Mouse (Mus musculus) lung, postnatal 10 days (tissue): ENCODE measurements around the gene Grik3.

ENCODE experiments used
- DNase-seq: peaks from one replicate; pipeline ENCODE4 v3.0.0; 2021

Gene Grik3

DNA sequence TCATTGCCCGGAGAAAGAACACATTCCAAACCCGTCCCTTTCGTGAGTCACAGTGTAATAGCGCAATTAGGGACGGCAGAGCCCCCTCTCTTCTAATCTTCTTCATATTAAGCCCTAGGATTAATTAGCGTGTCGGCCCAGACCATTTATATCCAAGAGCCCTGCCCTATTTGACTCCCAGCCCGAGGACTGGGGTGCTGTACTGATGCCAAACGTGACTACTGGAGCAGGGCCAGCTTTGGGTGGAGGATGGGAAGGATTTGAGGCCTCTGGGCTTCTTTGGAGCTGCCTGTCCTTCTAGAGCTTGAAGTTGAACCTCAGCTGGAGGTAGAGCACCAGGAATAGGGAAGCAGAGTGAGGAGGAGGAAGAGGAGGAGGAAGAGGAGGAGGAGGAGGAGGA, 2.2 kb downstream of the Grik3 start:
- no peak for DNase-seq

- no peak for DNase-seq
Measured at GRCm38 (mm10) chr4:125493124-125493523, 2.6 kb downstream of the Grik3 start.

- no peak for DNase-seq
Measured at GRCm38 (mm10) chr4:125495477-125495876, 5.0 kb downstream of the Grik3 start.

DNA sequence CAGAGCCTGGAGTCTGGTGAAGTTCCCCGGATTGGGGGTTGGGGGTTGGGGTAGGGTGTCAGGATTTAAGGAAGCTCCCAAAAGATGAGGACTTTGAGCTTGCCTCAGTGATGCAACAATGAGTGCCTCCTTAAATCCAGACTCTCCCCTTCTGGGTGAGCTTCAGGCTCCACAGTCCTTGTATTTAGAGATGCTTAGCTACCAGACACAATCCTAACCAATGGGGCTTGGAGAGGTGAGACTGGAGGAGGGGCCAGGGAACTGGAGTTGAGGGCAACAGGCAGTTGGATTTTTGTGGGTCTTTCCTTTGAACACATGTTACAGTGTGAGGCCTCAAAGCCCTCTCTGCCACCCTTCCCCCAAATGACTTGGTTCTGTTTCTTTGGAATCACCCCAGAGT, 6.5 kb downstream of the Grik3 start:
- DNase-seq: no peak

DNA sequence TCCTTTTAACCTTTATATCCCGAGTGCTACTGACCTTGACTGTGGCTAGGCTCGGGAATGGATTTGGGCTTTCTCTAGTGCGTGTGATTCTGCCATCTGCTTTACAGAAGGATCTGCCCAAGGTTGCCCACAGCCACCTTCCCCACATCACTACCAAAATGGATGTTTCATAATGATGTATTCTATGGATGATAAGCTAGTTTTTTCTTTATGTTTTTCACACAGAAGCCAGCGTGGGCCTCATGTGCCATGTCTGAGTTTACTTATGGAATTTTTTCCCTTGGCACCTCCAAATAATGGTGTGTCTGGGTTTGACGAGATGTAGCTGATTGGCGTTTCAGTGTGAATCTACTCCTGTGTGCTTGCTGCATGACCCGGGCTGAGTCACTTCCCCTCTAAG, 7.0 kb downstream of the Grik3 start:
- DNase-seq: no peak

DNA sequence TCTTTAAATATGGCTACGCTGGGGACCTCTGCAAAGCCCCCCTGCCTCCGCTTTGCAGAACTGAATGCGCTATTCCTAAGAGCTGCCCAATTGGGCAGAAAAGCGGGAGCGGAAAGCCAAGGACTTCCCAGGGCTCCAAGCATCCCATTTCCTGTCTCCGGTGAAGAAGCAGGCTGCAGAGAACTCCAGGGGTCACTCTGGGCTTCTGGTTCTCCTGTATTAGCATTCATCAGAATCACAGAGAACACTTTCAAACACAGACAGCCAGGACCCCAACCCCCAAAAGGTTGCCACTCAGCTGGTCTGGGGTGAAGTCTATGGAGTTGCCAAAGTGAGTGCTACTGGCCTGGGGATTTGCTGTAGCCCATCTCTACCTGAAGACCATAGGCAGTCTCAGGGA, 8.4 kb downstream of the Grik3 start:
- no peak for DNase-seq

DNA sequence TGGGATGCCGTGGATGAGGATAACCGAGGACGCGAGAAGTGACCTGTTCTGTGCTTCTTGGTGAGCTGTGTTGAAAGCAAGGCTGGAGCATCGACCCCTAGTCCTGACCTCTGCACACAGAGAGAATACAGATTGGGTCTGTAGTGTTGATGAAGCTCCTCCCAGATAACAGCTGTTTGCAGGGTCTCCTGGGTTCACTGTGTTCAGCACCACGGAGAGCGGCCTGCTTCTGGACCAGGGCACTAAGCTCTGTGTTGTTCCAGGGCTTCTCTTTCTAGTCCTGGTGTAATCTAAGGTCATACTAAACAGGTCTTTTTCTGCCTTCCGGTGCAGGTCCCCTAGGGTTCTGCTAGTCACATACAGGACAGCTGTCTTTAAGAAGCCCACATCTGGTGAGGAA, 12.4 kb downstream of the Grik3 start:
- DNase-seq: peak; percentile 52

- DNase-seq: no peak
Measured at GRCm38 (mm10) chr4:125512434-125512833, 21.9 kb downstream of the Grik3 start.

GRCm38 (mm10) chr4:125515646-125516045, 25.1 kb downstream of the Grik3 start:
- no peak for DNase-seq

GRCm38 (mm10) chr4:125516612-125517011, 26.1 kb downstream of the Grik3 start:
- DNase-seq: no peak

GRCm38 (mm10) chr4:125518861-125519260, 28.4 kb downstream of the Grik3 start:
- no peak for DNase-seq

DNA sequence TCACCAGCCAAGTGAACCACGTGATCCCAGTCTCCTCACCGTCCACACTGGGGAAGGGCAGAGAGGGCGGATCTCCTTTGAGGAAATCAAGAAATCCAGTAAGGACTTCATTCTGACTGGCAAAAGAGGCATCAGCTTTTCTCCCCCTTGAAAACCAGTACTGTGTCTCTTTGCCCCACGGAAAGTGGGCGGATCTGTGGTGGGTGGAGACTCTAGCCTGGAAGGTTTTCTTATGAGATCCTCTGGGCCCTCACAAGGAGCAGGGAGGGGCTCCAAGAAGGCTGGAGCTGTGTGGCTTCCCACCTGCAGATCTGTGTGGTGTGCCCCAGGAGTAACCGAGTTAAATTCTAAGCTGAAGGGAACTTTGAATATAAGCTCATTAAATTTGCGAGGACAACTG, 32.4 kb downstream of the Grik3 start:
- no peak for DNase-seq

DNA sequence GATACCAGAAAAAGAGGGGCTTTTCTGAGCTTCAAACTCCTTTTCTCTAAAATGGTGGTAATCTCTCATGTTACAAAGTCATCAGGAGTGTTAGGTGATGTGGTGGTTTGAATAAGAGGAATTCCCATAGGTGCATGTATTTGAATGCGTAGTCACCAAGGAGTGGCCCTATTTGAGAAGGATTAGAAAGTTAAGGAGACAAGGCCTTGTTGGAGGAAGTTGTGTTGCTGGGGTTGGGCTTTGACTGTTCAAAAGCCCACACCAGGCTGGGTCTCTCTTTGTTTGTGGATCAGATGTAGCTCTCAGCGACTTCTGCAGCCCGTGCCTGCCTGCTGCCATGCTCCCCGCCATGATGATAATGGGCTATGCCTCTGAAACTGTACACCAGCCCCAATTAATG, 34.8 kb downstream of the Grik3 start:
- no peak for DNase-seq

DNA sequence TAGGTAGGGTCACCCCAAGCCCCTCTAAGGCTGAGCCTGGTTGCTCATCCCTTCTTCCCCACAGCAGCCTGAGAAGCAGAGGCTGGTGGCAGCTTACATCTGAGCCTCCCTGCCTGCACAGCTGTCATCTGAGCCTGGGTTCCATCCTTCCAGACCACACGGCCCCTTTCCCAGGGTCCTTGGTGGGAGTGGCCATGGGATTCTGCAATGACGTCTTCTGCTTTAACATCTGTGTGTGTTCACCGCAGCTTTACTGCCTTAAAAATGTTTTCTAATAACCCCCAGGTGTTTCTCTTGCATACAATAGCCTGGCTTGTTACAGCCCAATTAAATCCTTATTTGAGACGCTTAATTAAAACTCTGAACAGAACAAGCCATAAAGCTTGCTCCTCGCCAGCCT, 35.9 kb downstream of the Grik3 start:
- DNase-seq: no peak

DNA sequence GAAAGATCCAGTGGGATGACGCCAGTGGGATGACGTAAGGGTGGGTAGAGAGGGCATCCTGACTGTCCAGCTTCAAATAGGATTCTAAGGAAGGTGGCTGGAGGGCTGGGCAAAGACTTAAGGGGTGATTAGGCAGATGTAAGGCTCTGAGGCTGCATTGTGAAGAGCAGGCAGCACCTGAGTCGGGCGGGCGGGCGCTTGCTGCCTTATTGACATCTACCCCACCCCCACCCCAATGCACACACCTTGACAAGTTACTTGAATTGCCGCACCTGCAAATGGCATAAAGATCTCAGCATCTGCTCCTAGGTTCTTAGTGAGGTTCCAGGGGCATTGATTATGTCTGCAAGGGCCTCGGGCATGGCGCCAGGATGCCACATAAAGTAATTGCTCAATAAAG, 43.5 kb downstream of the Grik3 start:
- DNase-seq: no peak

GRCm38 (mm10) chr4:125534449-125534848, 43.9 kb downstream of the Grik3 start:
- DNase-seq: no peak

DNA sequence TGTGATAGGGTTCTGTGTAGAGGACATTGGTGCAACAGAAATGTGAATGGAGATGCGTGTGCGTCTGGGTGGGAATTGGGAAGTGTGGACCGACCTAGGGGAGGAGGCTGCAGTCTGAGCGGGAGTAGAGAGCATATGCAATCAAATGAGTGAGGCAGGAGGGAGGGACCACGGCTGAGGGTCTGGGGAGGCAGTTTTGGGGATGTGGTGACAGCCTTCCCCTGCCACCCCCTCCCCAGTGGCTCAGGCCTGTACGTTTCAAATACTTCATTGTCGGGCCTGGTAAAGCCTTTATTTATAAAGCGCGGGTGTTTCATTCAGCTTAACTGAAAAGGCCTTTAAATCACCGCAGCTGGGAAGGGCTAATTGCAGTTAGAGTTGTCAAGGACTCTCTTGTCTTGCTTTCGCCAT, 44.5 kb downstream of the Grik3 start:
- no peak for DNase-seq

DNA sequence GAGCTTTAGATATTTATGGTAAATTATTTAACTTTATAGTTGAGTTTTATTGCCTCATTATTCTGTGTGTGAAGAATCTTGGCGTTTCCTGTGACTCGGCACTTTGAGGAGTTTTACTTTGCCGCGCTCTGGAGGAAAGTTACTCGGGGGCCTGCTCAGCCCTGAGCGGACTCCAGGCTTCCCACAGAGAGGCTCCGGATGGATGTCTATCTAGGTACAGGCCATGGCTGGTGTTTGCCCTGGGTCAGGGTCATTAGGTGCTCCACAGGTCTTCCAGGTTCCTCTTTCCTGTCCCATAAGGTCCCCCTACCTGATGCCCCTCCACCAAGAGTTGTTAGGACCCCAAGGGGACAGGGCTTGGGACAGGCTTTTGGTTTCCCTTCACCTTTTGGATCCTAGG, 45.0 kb downstream of the Grik3 start:
- DNase-seq: no peak

GRCm38 (mm10) chr4:125535977-125536376, 45.5 kb downstream of the Grik3 start:
- no peak for DNase-seq

- DNase-seq: no peak
Measured at GRCm38 (mm10) chr4:125538301-125538965, 47.9 kb downstream of the Grik3 start.

- no peak for DNase-seq
Measured at GRCm38 (mm10) chr4:125539617-125540016, 49.1 kb downstream of the Grik3 start.

- no peak for DNase-seq
Measured at GRCm38 (mm10) chr4:125543171-125543570, 52.7 kb downstream of the Grik3 start.

GRCm38 (mm10) chr4:125544947-125545767, 54.7 kb downstream of the Grik3 start:
- DNase-seq: no peak

DNA sequence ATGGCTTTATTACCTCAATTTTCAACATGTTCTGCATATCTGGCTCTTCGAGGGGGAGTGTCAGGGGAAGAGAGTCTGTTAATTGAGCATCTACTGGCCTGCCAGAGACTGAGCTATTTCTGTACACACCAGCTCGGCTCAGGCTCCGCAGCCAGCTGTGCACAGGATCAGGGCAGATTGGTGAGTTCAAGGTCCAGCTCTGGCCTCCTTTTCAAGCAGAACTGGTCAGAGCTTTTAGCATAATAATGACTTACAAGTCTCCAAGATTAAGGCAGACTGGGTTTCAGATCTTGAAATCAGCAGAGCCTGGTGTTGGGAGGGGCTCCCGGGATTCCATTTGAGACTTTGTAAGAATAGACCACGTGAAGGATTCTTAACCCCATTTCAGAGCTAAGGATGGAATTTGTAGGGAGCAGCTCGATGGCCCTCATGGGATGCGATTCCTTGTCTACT, 55.3 kb downstream of the Grik3 start:
- DNase-seq: no peak

- no peak for DNase-seq
Measured at GRCm38 (mm10) chr4:125548190-125548589, 57.7 kb downstream of the Grik3 start.
